Mouse (Mus musculus) CD4-positive naive resting alpha-beta T cell, adult 76 days (primary cell): ENCODE measurements around the gene Smg7. TPM values are rescaled to one million over a fixed set of nuclear protein-coding genes. Genes with fewer than 3 reads are reported as not detected.

ENCODE experiments used
- total RNA-seq: library from RNA; stranded (reverse); gene quantifications from one replicate; pipeline ENCODE4 v1.2.4, GENCODE M21; 2023

Gene Smg7
- 131 TPM for total RNA-seq

DNA sequence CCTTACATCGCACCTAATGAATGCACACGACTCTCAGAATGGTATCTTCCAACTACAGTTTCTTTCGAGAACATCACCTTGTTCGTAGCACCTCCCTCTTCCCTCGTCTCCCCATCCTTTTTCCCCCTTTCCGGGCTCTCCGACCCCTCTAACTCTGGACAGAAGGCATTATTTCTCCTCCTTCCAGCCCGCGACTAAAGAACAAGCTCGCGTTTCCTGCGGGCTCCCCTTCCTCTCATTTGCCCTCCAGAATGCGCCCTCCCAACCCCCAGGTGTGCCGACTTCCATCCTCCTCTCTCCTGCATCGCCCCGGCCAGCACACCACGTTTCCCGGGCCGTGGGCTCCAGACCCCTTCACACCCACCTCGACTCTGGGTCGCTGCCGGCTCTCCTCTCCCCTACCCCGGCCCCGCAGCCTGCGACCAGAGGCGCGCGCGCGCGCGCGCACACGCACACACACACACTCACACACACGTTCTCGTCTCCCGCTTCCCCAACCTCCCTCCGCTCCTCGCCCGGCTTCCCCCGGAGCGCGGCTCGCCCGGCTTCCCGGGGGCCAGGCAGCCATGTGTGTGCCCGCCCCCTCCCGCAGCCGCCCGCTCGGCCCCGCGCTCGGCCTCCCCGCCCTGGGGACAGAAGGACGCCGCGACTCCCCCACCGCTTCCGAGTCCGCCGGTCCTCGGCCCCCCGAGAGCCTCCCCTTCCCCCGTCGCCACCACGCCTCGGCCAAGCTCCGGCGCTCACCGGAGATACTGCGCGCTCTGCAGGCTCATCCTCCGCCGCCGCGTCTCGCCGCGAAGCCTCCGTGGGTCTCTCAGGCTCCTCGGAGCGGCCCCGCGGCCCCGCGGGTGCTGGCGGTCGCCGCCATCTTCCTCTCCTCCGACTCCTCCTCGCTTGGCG, at the start of gene Smg7:
Gene Smg7, minus strand, starts transcription at position 882 of the 900 bp plus-strand sequence.

DNA sequence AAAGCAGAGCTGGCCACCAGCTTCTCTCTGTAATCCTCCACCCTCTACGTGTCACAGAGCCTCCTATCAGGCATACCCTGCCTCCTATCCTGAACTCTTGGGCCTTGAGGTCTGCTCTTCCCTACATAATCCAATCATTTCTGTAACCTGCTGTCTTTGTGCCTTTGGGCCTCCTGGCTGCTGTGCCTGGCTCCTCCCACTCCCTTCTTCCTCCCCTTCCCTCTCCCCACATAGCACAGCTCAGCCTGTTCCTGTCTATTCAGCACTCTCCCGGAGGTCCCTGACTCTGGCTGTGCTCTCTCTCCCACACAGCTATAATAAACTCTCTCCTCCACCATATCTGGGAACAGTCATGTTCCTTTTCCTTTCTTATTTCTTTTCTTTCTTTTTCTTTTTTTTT, 102.5 kb downstream of the Smg7 start, which contains the start of gene Ncf2:
Gene Ncf2, plus strand, starts transcription at position 298 of the 400 bp plus-strand sequence.

Other genes starting within 250 kb of the Smg7 start
- gene Apobec4, start 152.1 kb downstream of the Smg7 start, total RNA-seq: not detected
- 6.5 TPM for gene Rgl1, start 136.3 kb downstream of the Smg7 start, total RNA-seq
- 233 TPM for gene Arpc5, start 136.1 kb downstream of the Smg7 start, total RNA-seq
- gene Ncf2, start 102.5 kb downstream of the Smg7 start, total RNA-seq: 31.2 TPM
- 3.1 TPM for gene Nmnat2, start 52.3 kb upstream of the Smg7 start, total RNA-seq